Mouse (Mus musculus) stomach, postnatal 0 days (tissue): ENCODE measurements around the gene Nop14. TPM values are rescaled to one million over a fixed set of nuclear protein-coding genes. Genes with fewer than 3 reads are reported as not detected.

Experiments used
- ATAC-seq: fragments of 200-750 bp; cut with Nextera tagmentation; 2 replicates; pipeline ENCODE4 v1.8.0; 2017; ENCODE audit not compliant: low FRiP score, low TSS enrichment
- DNase-seq: peaks from one replicate; pipeline ENCODE4 v3.0.0-alpha.2; 2016; ENCODE audit warnings: low spot score
- H3K27ac ChIP-seq: fragments of 300-500 bp; sonication (generic); replicated peaks from 2 replicates; pipeline ENCODE4 v1.5.1; 2014; ENCODE audit warnings: mild to moderate bottlenecking, control low read depth
- H3K27me3 ChIP-seq: fragments of 300-500 bp; sonication (generic); 2 replicates; pipeline ENCODE4 v1.6.1; 2014; ENCODE audit warnings: low read length; ENCODE audit not compliant: control insufficient read depth, insufficient read depth
- H3K36me3 ChIP-seq: fragments of 300-500 bp; sonication (generic); 2 replicates; pipeline ENCODE4 v1.6.1; 2014; ENCODE audit warnings: low read length, mixed read lengths; ENCODE audit not compliant: control insufficient read depth, insufficient read depth
- H3K4me1 ChIP-seq: fragments of 300-500 bp; sonication (generic); replicated peaks from 2 replicates; pipeline ENCODE4 v1.6.1; 2014; ENCODE audit warnings: antibody characterized with exemption; ENCODE audit not compliant: control insufficient read depth, insufficient read depth
- H3K4me2 ChIP-seq: fragments of 300-500 bp; sonication (generic); replicated peaks from 2 replicates; pipeline ENCODE4 v1.6.1; 2014; ENCODE audit warnings: low read depth, mild to moderate bottlenecking, control low read depth, moderate library complexity
- H3K4me3 ChIP-seq: fragments of 300-500 bp; sonication (generic); 2 replicates; pipeline ENCODE4 v1.5.1; 2014; ENCODE audit warnings: low read depth, low read length, control low read depth
- H3K9ac ChIP-seq: fragments of 300-500 bp; sonication (generic); 2 replicates; pipeline ENCODE4 v1.6.1; 2014; ENCODE audit warnings: mild to moderate bottlenecking, low read length, control low read depth, mixed read lengths
- H3K9me3 ChIP-seq: fragments of 300-500 bp; sonication (generic); 2 replicates; pipeline ENCODE4 v1.6.1; 2016; ENCODE audit warnings: low read length; ENCODE audit not compliant: control insufficient read depth
- CTCF ChIP-seq: IDR thresholded peaks from 2 replicates; pipeline ENCODE4 v1.5.1; 2016; ENCODE audit warnings: antibody characterized with exemption, low read depth, mild to moderate bottlenecking, moderate library complexity
- EP300 ChIP-seq: optimal IDR thresholded peaks from 2 replicates; pipeline ENCODE3; 2016; ENCODE audit warnings: antibody characterized with exemption
- WGBS: fragments of 180-500 bp; shearing (Covaris S2); extraction: QIAGEN DNeasy Blood & Tissue Kit; methylation state at CpG from one replicate; pipeline ENCODE4 v1.1.7; 2014; 5-methylcytosine and 5-hydroxymethylcytosine counted together
- polyA plus RNA-seq: library from polyadenylated mRNA; unstranded; fragments of >200 nt; fragmentation: Nextera tagmentation; extraction: Ambion mirVana; gene quantifications from 2 replicates; pipeline ENCODE4 v1.2.1, GENCODE M21; 2015

Nop14 gene
- polyA plus RNA-seq: 13.1 and 14.2 TPM in 2 replicates

GRCm38 (mm10) chr5:34659686-34660590, at the start of gene Nop14, which contains the start of gene Grk4:
Gene Nop14 (minus strand): TSS chr5:34660148.
Gene Grk4 (plus strand): TSS chr5:34660379.
- peak; percentile 99 for DNase-seq
- Histone ChIP-seq H3K27ac (peak within 1 kb of the TSS; percentile 93), H3K27me3 (no peaks in the 10 kb centered on the region), H3K4me3 (peak within 1 kb of the TSS; percentile 67), H3K4me2 (peak within 1 kb of the TSS; percentile 74), H3K36me3 (peaks cover 9% of the 10 kb centered on the region; the same call in 1 of the 2 replicates), H3K9me3 (no peaks in the 10 kb centered on the region), H3K4me1 (no peaks in the 10 kb centered on the region; the same call in 1 of the 2 replicates), H3K9ac (peak within 1 kb of the TSS; percentile 69)
- ATAC-seq: peak; percentile 100
- TF ChIP-seq EP300 (peak; percentile 97), CTCF (peak; percentile 96)
- under 1% methylated on average over 60 of the region's 60 CpGs for WGBS

DNA sequence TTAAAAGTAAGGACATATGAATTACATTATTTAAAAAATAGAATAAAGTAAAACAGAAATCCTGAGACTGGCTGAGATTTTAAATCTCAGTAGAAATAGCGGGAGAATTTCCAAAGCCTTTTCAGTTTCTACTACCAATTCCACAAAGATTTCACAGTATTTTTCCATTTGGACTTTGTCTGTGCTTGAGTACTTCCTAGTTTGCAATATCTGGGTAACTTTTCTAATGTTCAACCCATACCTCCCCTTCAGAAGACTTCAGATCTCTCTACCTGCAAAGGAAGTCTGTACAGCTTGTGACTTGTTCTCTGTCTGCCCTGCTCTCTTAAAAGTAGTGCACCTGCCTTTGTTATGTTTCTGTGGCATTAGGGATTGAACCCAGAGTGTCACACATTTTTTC, 48.5 kb upstream of the Nop14 start:
- H3K4me1 ChIP-seq: no peaks in the 10 kb centered on the region
- H3K27ac ChIP-seq: no peak overlapping the region
- H3K4me2 ChIP-seq: no peak overlapping the region
- ATAC-seq: no peak
- WGBS: 100% methylated on average over 1 of the region's 1 CpGs
- H3K36me3 ChIP-seq: no peaks in the 10 kb centered on the region
- TF ChIP-seq EP300: no peak
- TF ChIP-seq CTCF: no peak
- DNase-seq: no peak
- H3K4me3 ChIP-seq: no peak overlapping the region
- H3K9ac ChIP-seq: no peak overlapping the region
- H3K9me3 ChIP-seq: no peaks in the 10 kb centered on the region
- no peaks in the 10 kb centered on the region for H3K27me3 ChIP-seq

DNA sequence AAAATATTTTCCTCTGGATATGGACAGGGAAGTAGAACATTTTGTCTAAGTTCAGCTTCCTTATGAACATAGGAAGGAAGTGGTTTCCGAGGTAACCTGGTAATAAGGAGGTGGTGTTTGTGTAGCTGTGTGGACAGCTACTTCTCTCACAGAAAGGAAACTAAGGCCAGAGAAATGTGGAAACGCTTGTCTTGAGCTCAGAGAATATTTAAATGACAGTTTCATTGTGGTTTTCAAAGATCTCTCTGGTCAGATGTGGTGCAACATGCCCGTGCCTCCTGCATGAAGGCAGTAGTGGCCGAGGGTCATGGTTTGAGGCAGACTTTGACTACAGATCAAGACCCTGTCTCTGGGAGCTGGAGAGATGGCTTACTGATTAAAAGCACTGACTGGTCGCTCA, 35.6 kb upstream of the Nop14 start:
- Histone ChIP-seq H3K9ac (no peak overlapping the region), H3K36me3 (no peaks in the 10 kb centered on the region), H3K9me3 (no peaks in the 10 kb centered on the region), H3K4me3 (no peak overlapping the region), H3K27ac (no peak overlapping the region), H3K4me1 (no peaks in the 10 kb centered on the region), H3K27me3 (no peaks in the 10 kb centered on the region), H3K4me2 (no peak overlapping the region)
- no peak for TF ChIP-seq CTCF
- no peak for TF ChIP-seq EP300
- DNase-seq: no peak
- no peak for ATAC-seq
- WGBS: 80% methylated on average over 5 of the region's 5 CpGs

- Histone ChIP-seq H3K27me3 (no peaks in the 10 kb centered on the region), H3K36me3 (no peaks in the 10 kb centered on the region), H3K4me2 (no peak overlapping the region), H3K27ac (no peak overlapping the region), H3K4me3 (no peak overlapping the region), H3K9ac (no peak overlapping the region), H3K4me1 (no peaks in the 10 kb centered on the region), H3K9me3 (no peaks in the 10 kb centered on the region)
- ATAC-seq (no peak), DNase-seq (no peak)
- 58% methylated on average over 2 of the region's 2 CpGs for WGBS
- TF ChIP-seq CTCF: no peak
These were observed 32.8 kb upstream of the Nop14 start for GRCm38 (mm10) chr5:34692782-34693181.

GRCm38 (mm10) chr5:34689868-34690267, 29.9 kb upstream of the Nop14 start:
- H3K9me3 ChIP-seq: no peaks in the 10 kb centered on the region

GRCm38 (mm10) chr5:34670280-34670679, 10.3 kb upstream of the Nop14 start:
- Histone ChIP-seq H3K36me3 (no peaks in the 10 kb centered on the region), H3K9ac (no peak overlapping the region), H3K4me2 (no peak overlapping the region), H3K4me3 (no peak overlapping the region), H3K9me3 (no peaks in the 10 kb centered on the region), H3K27ac (no peak overlapping the region), H3K27me3 (no peaks in the 10 kb centered on the region), H3K4me1 (no peaks in the 10 kb centered on the region)
- 87% methylated on average over 4 of the region's 4 CpGs for WGBS
- TF ChIP-seq EP300 (no peak), CTCF (peak; percentile 63)
- DNase-seq: no peak
- no peak for ATAC-seq

More at GRCm38 (mm10) chr5:34689868-34690267, 29.9 kb upstream of the Nop14 start:
- TF ChIP-seq CTCF: 0 out of 2 replicates have a peak, but pooled peaks have one; percentile 14
- no peak for TF ChIP-seq EP300
- H3K4me1 ChIP-seq: no peaks in the 10 kb centered on the region
- H3K36me3 ChIP-seq: no peaks in the 10 kb centered on the region
- H3K27me3 ChIP-seq: no peaks in the 10 kb centered on the region
- DNase-seq (no peak), ATAC-seq (no peak)
- no peak overlapping the region for H3K4me3 ChIP-seq
- no peak overlapping the region for H3K4me2 ChIP-seq
- WGBS: 100% methylated on average over 1 of the region's 1 CpGs
- H3K27ac ChIP-seq: no peak overlapping the region
- no peak overlapping the region for H3K9ac ChIP-seq
